Mouse (Mus musculus) limb, embryonic 11.5 days (tissue): ENCODE measurements around the gene Cyct. TPM values are rescaled to one million over a fixed set of nuclear protein-coding genes. Genes with fewer than 3 reads are reported as not detected.

Source experiments
- ATAC-seq: fragments of 200-750 bp; cut with Nextera tagmentation; 2 replicates; pipeline ENCODE4 v1.8.0; 2017; ENCODE audit warnings: low read depth; ENCODE audit not compliant: insufficient number of reproducible peaks, low FRiP score, low TSS enrichment
- DNase-seq: peaks from one replicate; pipeline ENCODE4 v3.0.0-alpha.2; 2015; ENCODE audit warnings: low spot score
- H3K27ac ChIP-seq: fragments of 300-500 bp; sonication (generic); replicated peaks from 2 replicates; pipeline ENCODE4 v1.5.1; 2014; ENCODE audit warnings: low read depth, mild to moderate bottlenecking, low read length
- H3K27me3 ChIP-seq: fragments of 300-500 bp; sonication (generic); 2 replicates; pipeline ENCODE4 v1.6.1; 2014; ENCODE audit warnings: mild to moderate bottlenecking, low read length, mixed read lengths; ENCODE audit not compliant: control insufficient read depth, insufficient read depth
- H3K36me3 ChIP-seq: fragments of 300-500 bp; sonication (generic); 2 replicates; pipeline ENCODE4 v1.6.1; 2014; ENCODE audit warnings: mild to moderate bottlenecking, low read length, moderate library complexity, mixed read lengths; ENCODE audit not compliant: control insufficient read depth, insufficient read depth
- H3K4me1 ChIP-seq: fragments of 300-500 bp; sonication (generic); 2 replicates; pipeline ENCODE4 v1.6.1; 2014; ENCODE audit warnings: low read length, mixed read lengths; ENCODE audit not compliant: control insufficient read depth, insufficient read depth
- H3K4me2 ChIP-seq: fragments of 300-500 bp; sonication (generic); 2 replicates; pipeline ENCODE4 v1.6.1; 2014; ENCODE audit warnings: low read depth, mild to moderate bottlenecking, moderate library complexity; ENCODE audit not compliant: severe bottlenecking
- H3K4me3 ChIP-seq: fragments of 300-500 bp; sonication (generic); 2 replicates; pipeline ENCODE4 v1.5.1; 2014; ENCODE audit warnings: low read depth, low read length
- H3K9ac ChIP-seq: fragments of 300-500 bp; sonication (generic); 2 replicates; pipeline ENCODE4 v1.6.1; 2014; ENCODE audit warnings: mild to moderate bottlenecking, low read length
- H3K9me3 ChIP-seq: fragments of 300-500 bp; sonication (generic); 2 replicates; pipeline ENCODE4 v1.6.1; 2016; ENCODE audit warnings: low read length; ENCODE audit not compliant: control insufficient read depth
- WGBS: fragments of 180-500 bp; shearing (Covaris S2); extraction: QIAGEN DNeasy Blood & Tissue Kit; methylation state at CpG from one replicate; pipeline ENCODE4 v1.1.7; 2014; 5-methylcytosine and 5-hydroxymethylcytosine counted together
- polyA plus RNA-seq: library from polyadenylated mRNA; unstranded; fragments of >200 nt; fragmentation: Nextera tagmentation; extraction: Ambion mirVana; gene quantifications from 2 replicates; pipeline ENCODE4 v1.2.1, GENCODE M21; 2014

Gene Cyct
- not detected in 2 replicates for polyA plus RNA-seq

DNA sequence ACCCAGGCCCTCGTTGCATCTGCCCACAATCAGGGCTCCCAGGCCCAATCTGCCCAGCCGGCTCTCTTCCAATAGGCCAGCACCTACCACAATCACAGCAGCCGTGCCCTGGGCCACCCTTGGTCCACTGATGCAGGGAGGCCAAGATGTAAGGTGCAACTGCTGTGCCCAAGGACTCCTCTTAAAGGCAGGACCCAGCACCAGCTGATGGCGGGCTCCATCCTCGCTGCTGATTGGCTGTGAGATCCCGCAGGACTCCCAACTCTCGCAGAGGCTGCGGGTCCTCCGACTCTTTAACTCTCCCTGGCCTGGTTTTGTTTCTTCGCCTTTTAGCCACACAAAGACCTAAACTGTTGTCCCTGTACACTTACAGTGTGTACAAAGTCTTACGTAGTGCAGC lies at the start of gene Cyct:
Cyct (minus strand) TSS at position 225 of the 400 bp plus-strand sequence.
- Histone ChIP-seq H3K9ac (no peak within 1 kb of the TSS), H3K36me3 (no peaks in the 10 kb centered on the region), H3K27me3 (no peaks in the 10 kb centered on the region), H3K4me2 (no peak within 1 kb of the TSS), H3K9me3 (no peaks in the 10 kb centered on the region), H3K4me3 (no peak within 1 kb of the TSS), H3K4me1 (no peaks in the 10 kb centered on the region), H3K27ac (no peak within 1 kb of the TSS)
- DNase-seq (no peak), ATAC-seq (no peak)
- 89% methylated on average over 11 of the region's 11 CpGs for WGBS

GRCm38 (mm10) chr2:76409986-76410385 lies 49.7 kb upstream of the Cyct start:
- H3K9me3 ChIP-seq = no peaks in the 10 kb centered on the region
- no peak for ATAC-seq
- WGBS = 93% methylated on average over 2 of the region's 2 CpGs

GRCm38 (mm10) chr2:76409526-76409925 lies 49.3 kb upstream of the Cyct start:
- H3K9me3 ChIP-seq = no peaks in the 10 kb centered on the region
- no peaks in the 10 kb centered on the region for H3K27me3 ChIP-seq
- H3K4me3 ChIP-seq = no peak overlapping the region
- no peak overlapping the region for H3K9ac ChIP-seq
- H3K27ac ChIP-seq = no peak overlapping the region
- no peaks in the 10 kb centered on the region for H3K4me1 ChIP-seq
- DNase-seq = no peak
- no peak for ATAC-seq
- H3K36me3 ChIP-seq = no peaks in the 10 kb centered on the region
- 90% methylated on average over 1 of the region's 1 CpGs for WGBS
- no peak overlapping the region for H3K4me2 ChIP-seq

More at GRCm38 (mm10) chr2:76409986-76410385, 49.7 kb upstream of the Cyct start:
- DNase-seq = no peak
- H3K4me1 ChIP-seq = no peaks in the 10 kb centered on the region
- H3K4me2 ChIP-seq = no peak overlapping the region
- H3K36me3 ChIP-seq = no peaks in the 10 kb centered on the region
- H3K27me3 ChIP-seq = no peaks in the 10 kb centered on the region
- H3K9ac ChIP-seq = no peak overlapping the region
- H3K27ac ChIP-seq = no peak overlapping the region
- H3K4me3 ChIP-seq = no peak overlapping the region

DNA sequence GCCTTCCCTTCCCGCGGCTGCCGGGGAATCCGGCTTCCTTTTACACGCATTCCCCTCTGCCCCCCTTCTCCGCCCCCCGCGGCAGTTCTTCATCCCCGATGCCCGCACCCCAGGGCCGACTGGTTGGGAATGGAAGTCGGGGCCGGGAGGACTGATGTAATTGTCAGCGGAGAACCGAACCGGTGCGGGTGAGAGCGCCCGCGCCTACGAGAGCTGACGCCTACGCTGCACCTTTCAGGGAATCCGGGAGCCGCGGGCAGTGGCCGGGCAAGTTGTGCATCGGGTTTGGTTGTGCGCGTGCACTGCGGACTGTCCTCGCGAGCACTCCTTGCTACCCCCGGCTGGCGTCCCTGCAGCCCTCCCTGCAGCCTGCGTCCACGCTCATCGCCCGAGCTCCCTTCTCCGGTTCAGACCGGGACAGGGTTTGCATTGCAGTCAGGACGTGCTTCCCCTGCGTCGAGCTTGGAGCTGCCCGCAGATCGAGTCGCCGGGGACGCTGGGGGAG lies 46.7 kb upstream of the Cyct start:
- Histone ChIP-seq H3K4me3 (peak overlapping the region; percentile 89), H3K27ac (no peak overlapping the region; the same call in 1 of the 2 replicates), H3K4me1 (no peaks in the 10 kb centered on the region), H3K4me2 (peak overlapping the region; percentile 87), H3K36me3 (no peaks in the 10 kb centered on the region), H3K27me3 (no peaks in the 10 kb centered on the region), H3K9ac (peak overlapping the region; percentile 79), H3K9me3 (no peaks in the 10 kb centered on the region)
- under 1% methylated on average over 44 of the region's 49 CpGs for WGBS
- DNase-seq = peak; percentile 81
- ATAC-seq = peak; percentile 52

GRCm38 (mm10) chr2:76406151-76406936 lies 46.1 kb upstream of the Cyct start, which contains the start of gene Osbpl6:
TSS of gene Osbpl6 (plus strand) at chr2:76406508.
- H3K27me3 ChIP-seq = no peaks in the 10 kb centered on the region
- DNase-seq = peak; percentile 80

DNA sequence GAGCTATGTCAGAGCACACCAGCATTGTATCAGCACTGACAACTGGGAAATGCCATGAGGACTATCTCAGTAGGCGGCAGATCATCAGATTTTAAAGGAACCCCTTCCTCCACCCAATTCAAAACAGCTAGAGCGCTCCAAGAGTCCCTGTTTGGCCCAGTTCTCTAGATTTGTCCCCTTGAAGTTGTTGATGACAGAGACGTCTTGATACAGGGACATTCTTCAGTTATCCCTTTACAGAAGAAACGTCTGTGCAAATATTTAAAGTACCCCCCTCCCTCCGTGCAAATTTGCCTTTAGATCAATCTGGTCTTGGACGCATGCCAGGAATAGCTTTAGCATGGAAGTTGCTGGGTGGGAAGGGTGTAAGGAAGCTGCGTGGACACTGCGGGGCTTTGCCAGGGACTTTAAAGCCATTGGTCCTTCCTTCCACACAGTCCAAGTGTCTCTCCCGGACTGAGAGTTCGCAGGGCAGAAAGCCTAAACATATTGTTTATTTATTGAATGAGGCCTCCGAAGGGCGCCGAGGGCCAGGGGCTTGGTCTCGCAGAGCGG lies 45.4 kb upstream of the Cyct start:
- Histone ChIP-seq H3K27ac (no peak overlapping the region), H3K9me3 (no peaks in the 10 kb centered on the region), H3K36me3 (no peaks in the 10 kb centered on the region), H3K4me1 (no peaks in the 10 kb centered on the region), H3K9ac (peak overlapping the region; percentile 79), H3K27me3 (no peaks in the 10 kb centered on the region), H3K4me3 (peak overlapping the region; percentile 89), H3K4me2 (peak overlapping the region; percentile 87)
- WGBS = 5% methylated on average over 15 of the region's 15 CpGs
- DNase-seq (no peak), ATAC-seq (peak; percentile 41)

More at GRCm38 (mm10) chr2:76406151-76406936, 46.1 kb upstream of the Cyct start, which contains the start of gene Osbpl6:
- no peaks in the 10 kb centered on the region for H3K36me3 ChIP-seq
- H3K4me2 ChIP-seq = peak within 1 kb of the TSS; percentile 87
- peak within 1 kb of the TSS; percentile 79 for H3K9ac ChIP-seq
- under 1% methylated on average over 57 of the region's 89 CpGs for WGBS
- no peaks in the 10 kb centered on the region for H3K4me1 ChIP-seq
- H3K9me3 ChIP-seq = no peaks in the 10 kb centered on the region
- H3K27ac ChIP-seq = peak within 1 kb of the TSS; percentile 42; the same call in 1 of the 2 replicates
- H3K4me3 ChIP-seq = peak within 1 kb of the TSS; percentile 89
- peak; percentile 76 for ATAC-seq

GRCm38 (mm10) chr2:76400178-76400577 lies 39.9 kb upstream of the Cyct start:
- ATAC-seq (no peak), DNase-seq (no peak)
- Histone ChIP-seq H3K27ac (no peak overlapping the region), H3K4me2 (no peak overlapping the region), H3K4me1 (no peaks in the 10 kb centered on the region), H3K9me3 (no peaks in the 10 kb centered on the region), H3K9ac (no peak overlapping the region), H3K27me3 (no peaks in the 10 kb centered on the region), H3K4me3 (no peak overlapping the region), H3K36me3 (no peaks in the 10 kb centered on the region)

DNA sequence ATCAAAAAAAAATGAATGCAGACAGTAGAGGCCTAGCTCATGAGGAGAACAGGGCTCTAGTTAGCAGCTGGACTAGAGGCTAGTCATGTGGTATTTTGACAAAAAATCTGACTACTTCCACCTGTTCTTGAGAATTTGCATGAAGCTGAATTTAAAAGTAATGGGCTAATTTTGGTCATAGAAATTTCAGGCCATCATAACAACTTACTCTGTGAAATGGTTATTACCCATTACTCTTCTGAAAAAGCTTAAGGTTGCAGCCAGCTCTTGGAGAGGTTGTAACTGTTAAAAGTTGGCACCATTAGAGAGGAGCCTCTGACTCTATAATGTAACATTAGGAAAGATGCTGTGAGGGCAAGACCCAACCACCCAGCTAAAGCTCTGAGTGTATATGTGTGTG lies 26.3 kb upstream of the Cyct start:
- H3K9me3 ChIP-seq = no peaks in the 10 kb centered on the region
- no peak overlapping the region for H3K9ac ChIP-seq
- H3K36me3 ChIP-seq = peaks cover 2% of the 10 kb centered on the region; the same call in 1 of the 2 replicates
- ATAC-seq (no peak), DNase-seq (no peak)
- H3K27ac ChIP-seq = no peak overlapping the region
- H3K27me3 ChIP-seq = no peaks in the 10 kb centered on the region
- no peak overlapping the region for H3K4me2 ChIP-seq
- no peak overlapping the region for H3K4me3 ChIP-seq
- H3K4me1 ChIP-seq = no peaks in the 10 kb centered on the region
